Mouse (Mus musculus) neural tube, embryonic 12.5 days (tissue): Measurements from ENCODE around the gene Cdk5. TPM values are rescaled to one million over a fixed set of nuclear protein-coding genes. Genes with fewer than 3 reads are reported as not detected.
"Not testable (repeated sequence)": the region's sequence is repeated elsewhere in the genome, so short reads cannot be mapped to it uniquely, and the experiment has no call there.

Experiments used
- ATAC-seq: fragments of 200-750 bp; cut with Nextera tagmentation; 2 replicates; pipeline ENCODE4 v1.8.0; 2017; ENCODE audit warnings: low read depth, mild to moderate bottlenecking, moderate TSS enrichment, moderate library complexity; ENCODE audit not compliant: low FRiP score
- H3K27ac ChIP-seq: fragments of 300-500 bp; sonication (generic); 2 replicates; pipeline ENCODE4 v1.5.1; 2016
- H3K27me3 ChIP-seq: fragments of 300-500 bp; sonication (generic); replicated peaks from 2 replicates; pipeline ENCODE4 v1.6.1; 2016; ENCODE audit warnings: mild to moderate bottlenecking
- H3K36me3 ChIP-seq: fragments of 300-500 bp; sonication (generic); 2 replicates; pipeline ENCODE4 v1.6.1; 2016; ENCODE audit warnings: mild to moderate bottlenecking
- H3K4me1 ChIP-seq: fragments of 300-500 bp; sonication (generic); 2 replicates; pipeline ENCODE4 v1.6.1; 2016
- H3K4me2 ChIP-seq: fragments of 300-500 bp; sonication (generic); replicated peaks from 2 replicates; pipeline ENCODE4 v1.6.1; 2016; ENCODE audit warnings: mild to moderate bottlenecking
- H3K4me3 ChIP-seq: fragments of 300-500 bp; sonication (generic); 2 replicates; pipeline ENCODE4 v1.5.1; 2016
- H3K9ac ChIP-seq: fragments of 300-500 bp; sonication (generic); 2 replicates; pipeline ENCODE4 v1.6.1; 2016; ENCODE audit warnings: mild to moderate bottlenecking
- H3K9me3 ChIP-seq: fragments of 300-500 bp; sonication (generic); 2 replicates; pipeline ENCODE4 v1.6.1; 2016; ENCODE audit warnings: mild to moderate bottlenecking
- WGBS: fragments of 180-500 bp; shearing (Covaris S2); methylation state at CpG from one replicate; pipeline ENCODE4 v1.1.7; 2016; 5-methylcytosine and 5-hydroxymethylcytosine counted together
- polyA plus RNA-seq: library from polyadenylated mRNA; unstranded; fragments of >200 nt; fragmentation: Nextera tagmentation; extraction: Ambion mirVana; gene quantifications from 2 replicates; pipeline ENCODE4 v1.2.1, GENCODE M21; 2016

Cdk5 gene
- polyA plus RNA-seq, 1 experiment from 2014 or later: 79.2 TPM

DNA sequence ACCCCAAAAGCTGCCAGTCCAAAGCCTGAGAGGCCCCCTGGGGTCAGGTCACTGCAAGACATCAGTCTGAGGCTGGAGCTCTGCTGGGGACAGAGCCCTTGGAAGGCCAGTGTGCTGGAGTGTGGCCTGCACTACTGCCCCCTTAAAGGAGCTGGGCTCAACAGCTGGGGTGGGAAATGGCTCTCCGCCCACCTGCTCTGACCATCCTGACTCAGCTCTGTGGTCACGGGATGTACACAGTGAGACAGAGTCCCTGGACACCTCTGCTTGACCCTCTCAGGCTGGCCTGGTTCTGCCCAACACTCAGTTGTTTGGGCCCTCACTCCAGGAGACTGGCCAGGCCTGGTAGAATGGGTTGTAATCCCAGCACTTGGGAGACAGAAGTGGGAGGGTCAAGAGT lies 13.9 kb downstream of the Cdk5 start:
- 88% methylated on average over 2 of the region's 2 CpGs for WGBS
- Histone ChIP-seq H3K9ac (no peak overlapping the region), H3K4me2 (no peak overlapping the region), H3K4me3 (no peak overlapping the region), H3K9me3 (no peaks in the 10 kb centered on the region), H3K4me1 (no peaks in the 10 kb centered on the region), H3K27me3 (no peaks in the 10 kb centered on the region), H3K27ac (no peak overlapping the region), H3K36me3 (peaks cover 32% of the 10 kb centered on the region)
- ATAC-seq: no peak

DNA sequence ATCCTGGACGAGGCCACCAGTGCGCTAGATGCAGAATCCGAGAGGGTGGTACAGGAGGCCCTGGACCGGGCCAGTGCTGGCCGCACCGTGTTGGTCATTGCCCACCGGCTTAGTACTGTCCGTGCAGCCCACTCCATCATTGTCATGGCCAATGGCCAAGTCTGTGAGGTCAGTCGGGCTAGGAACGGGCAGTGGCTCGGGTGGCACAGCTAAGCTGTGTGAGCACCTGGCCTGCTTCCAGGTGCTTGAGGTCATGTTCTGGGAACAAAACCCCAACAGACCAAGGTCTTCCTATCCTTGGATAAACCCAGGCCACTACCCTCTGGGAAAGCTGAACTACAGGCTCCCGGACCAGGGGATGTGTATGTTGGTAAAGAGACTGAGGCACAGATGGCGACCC lies 14.7 kb downstream of the Cdk5 start:
- ATAC-seq: no peak
- no peak overlapping the region for H3K27ac ChIP-seq
- no peak overlapping the region for H3K9ac ChIP-seq
- H3K4me3 ChIP-seq: no peak overlapping the region
- H3K4me1 ChIP-seq: no peaks in the 10 kb centered on the region
- no peak overlapping the region for H3K4me2 ChIP-seq
- H3K27me3 ChIP-seq: no peaks in the 10 kb centered on the region
- peaks cover 35% of the 10 kb centered on the region for H3K36me3 ChIP-seq
- no peaks in the 10 kb centered on the region for H3K9me3 ChIP-seq
- 95% methylated on average over 13 of the region's 13 CpGs for WGBS

DNA sequence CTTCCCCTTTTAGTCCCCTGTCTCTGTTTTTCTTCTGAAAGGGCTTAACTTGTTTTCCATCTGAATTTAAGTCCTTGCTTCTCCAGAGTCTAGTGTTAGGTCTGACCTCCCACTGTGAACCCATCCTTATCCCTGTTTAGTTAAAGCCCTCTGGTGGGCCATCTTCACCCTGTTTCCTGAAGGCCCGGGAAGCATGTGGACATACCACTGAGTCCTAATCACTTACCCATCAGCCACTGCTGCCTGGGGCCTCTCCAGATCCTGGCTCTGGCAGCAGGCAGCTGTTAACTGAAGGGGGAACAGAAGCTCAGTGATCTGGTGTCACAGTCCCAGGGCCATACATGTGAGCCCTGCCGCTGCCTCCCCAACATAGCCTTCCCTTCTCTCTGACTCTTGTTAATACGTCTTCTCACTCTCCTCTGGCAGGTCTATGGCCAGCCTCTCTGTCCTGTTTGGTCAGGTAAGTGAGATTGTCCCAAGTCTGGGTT lies 17.9 kb downstream of the Cdk5 start:
- no peak for ATAC-seq
- H3K9me3 ChIP-seq: no peaks in the 10 kb centered on the region
- WGBS: 77% methylated on average over 3 of the region's 3 CpGs
- H3K4me1 ChIP-seq: no peaks in the 10 kb centered on the region
- H3K36me3 ChIP-seq: peaks cover 50% of the 10 kb centered on the region
- no peak overlapping the region for H3K9ac ChIP-seq
- no peak overlapping the region for H3K4me2 ChIP-seq
- no peak overlapping the region for H3K4me3 ChIP-seq
- H3K27me3 ChIP-seq: no peaks in the 10 kb centered on the region
- no peak overlapping the region for H3K27ac ChIP-seq

DNA sequence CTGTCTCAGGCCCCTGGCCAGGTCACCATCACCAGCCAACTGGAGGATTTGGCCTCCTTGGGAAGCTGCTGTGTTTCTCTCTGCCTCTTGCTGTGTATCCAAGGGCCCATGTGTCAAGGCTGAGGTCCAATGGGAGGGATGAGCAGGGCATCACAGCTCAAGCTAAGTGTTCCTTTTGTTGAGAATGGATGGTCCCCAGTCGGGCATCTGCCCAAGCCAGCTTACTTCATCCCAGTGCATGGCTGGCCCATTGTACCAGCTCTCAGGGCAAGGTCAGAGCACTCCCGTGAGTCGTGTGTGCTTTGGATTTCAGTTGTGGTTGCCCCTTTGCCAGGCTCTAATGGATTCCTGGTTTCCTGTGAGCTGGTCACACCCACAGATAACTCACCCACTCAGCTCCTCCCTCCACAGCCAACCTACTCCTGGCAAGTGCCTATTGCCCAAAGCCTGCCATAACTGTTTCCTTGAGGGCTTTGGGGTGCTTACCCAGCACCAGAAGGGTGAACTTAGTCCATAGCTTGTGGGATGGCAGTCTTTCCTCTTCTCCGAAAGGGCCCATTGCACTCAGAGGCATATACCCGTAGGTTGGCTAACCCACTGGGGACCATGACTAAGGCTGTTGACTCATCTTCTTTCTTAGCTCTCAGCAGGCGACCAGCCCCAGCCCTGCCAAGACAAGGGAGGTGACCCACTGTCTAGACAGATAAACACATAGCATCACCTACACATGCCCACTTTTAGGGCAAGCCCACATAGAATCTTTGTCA lies 18.6 kb downstream of the Cdk5 start:
- H3K4me1 ChIP-seq: no peaks in the 10 kb centered on the region
- H3K9me3 ChIP-seq: no peaks in the 10 kb centered on the region
- H3K27me3 ChIP-seq: no peaks in the 10 kb centered on the region
- H3K4me3 ChIP-seq: no peak overlapping the region
- H3K9ac ChIP-seq: no peak overlapping the region
- H3K4me2 ChIP-seq: no peak overlapping the region
- WGBS: 84% methylated on average over 6 of the region's 6 CpGs
- peaks cover 56% of the 10 kb centered on the region for H3K36me3 ChIP-seq
- H3K27ac ChIP-seq: no peak overlapping the region
- ATAC-seq: no peak

DNA sequence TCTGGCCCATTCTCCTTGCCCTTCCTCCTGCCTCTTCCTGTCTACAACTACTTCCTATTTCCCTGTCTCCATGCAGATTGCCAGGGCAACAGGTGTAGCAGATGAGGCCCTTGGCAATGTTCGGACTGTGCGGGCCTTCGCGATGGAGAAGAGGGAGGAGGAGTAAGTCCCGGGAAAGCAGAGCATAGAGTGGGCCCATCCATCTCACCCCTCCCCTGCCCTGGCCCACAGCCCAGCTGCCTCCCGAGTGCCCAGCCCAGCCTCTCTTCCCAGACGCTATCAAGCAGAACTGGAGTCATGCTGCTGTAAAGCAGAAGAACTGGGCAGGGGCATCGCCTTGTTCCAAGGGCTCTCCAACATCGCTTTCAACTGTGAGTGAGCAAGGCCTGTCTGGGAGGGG lies 21.4 kb downstream of the Cdk5 start:
- Histone ChIP-seq H3K9me3 (no peaks in the 10 kb centered on the region), H3K4me2 (no peak overlapping the region), H3K27me3 (no peaks in the 10 kb centered on the region), H3K9ac (no peak overlapping the region), H3K4me1 (no peaks in the 10 kb centered on the region), H3K36me3 (peaks cover 45% of the 10 kb centered on the region), H3K4me3 (no peak overlapping the region), H3K27ac (no peak overlapping the region)
- ATAC-seq: no peak
- 79% methylated on average over 9 of the region's 9 CpGs for WGBS

DNA sequence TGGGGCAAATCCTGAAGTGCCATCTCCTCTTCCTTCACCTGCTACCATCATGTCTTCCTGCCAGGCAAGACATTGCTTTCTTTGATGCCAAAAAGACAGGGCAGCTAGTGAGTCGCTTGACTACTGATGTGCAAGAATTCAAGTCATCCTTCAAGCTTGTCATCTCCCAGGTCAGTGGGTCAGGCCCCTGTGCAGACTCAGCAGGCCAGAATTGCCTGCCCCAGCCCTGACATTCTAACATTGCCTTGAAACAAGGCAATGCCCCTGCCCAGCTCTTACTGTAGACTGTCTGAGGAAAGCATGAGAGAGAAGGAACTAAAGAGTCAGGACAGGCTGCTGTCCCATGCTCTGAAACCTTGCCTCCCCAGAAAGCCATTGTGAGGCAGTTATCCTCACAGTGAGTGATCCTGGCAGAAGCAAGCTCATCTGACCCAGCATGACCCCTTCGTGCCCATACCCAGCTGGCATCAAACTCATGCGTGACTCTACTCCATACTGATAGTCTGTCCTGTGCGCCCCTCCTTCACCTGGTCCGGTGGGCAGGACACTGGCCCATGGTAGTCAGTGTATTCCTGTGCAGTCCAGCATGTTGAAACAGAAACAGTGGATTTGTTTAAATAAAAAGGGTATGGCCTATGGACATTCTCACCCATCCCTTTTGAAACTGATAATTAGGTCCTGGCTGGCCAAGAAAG lies 22.3 kb downstream of the Cdk5 start:
- 91% methylated on average over 5 of the region's 5 CpGs for WGBS

DNA sequence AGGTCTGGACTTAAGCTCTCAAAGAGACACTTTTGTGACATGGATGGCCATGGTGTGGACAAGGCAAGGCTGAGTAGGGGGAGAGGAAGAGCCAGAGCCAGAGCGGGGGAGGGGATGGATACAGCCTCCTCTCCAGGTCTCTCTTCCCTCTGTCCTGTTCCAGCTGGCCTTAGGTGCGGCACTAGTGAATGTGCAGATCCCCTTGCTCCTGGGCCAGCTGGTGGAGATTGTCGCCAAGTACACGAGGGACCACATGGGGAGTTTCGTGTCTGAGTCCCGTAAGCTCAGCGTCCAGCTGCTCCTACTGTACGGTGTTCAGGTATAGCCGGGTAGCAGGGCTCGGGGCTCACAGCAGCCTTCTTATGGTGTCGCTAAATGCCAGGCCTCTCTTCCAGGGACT lies 23.0 kb downstream of the Cdk5 start:
- Histone ChIP-seq H3K4me1 (no peaks in the 10 kb centered on the region), H3K27me3 (no peaks in the 10 kb centered on the region), H3K27ac (no peak overlapping the region), H3K36me3 (peaks cover 31% of the 10 kb centered on the region), H3K9me3 (no peaks in the 10 kb centered on the region), H3K4me3 (no peak overlapping the region), H3K4me2 (no peak overlapping the region), H3K9ac (no peak overlapping the region)
- 86% methylated on average over 11 of the region's 11 CpGs for WGBS
- ATAC-seq: no peak

More for the DNA sequence above, 22.3 kb downstream of the Cdk5 start:
- Histone ChIP-seq H3K9me3 (no peaks in the 10 kb centered on the region), H3K4me3 (no peak overlapping the region), H3K27me3 (no peaks in the 10 kb centered on the region), H3K9ac (no peak overlapping the region), H3K27ac (no peak overlapping the region), H3K4me1 (no peaks in the 10 kb centered on the region), H3K36me3 (peaks cover 36% of the 10 kb centered on the region), H3K4me2 (no peak overlapping the region)
- no peak for ATAC-seq

DNA sequence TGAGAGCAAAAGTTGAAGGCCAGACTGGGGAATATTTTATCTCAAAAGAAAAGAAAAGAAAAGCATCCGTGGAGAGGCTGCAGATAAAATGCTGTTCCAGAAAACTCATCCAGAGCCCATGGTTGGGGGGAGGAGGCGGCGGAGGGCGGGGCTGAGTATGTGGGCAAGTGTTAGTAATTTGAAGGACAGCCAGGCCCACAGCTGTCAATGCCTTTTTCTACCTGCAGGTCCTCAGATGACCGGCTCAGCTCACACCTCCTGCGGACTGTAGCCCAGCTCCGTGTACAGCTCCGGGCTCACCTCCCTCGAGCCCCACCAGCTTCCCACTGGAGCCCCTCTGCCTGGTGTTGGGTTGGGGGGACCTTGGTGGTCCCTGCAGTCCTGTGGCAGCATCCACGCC lies 23.6 kb downstream of the Cdk5 start:
- Histone ChIP-seq H3K9ac (no peak overlapping the region), H3K36me3 (peaks cover 26% of the 10 kb centered on the region), H3K4me3 (no peak overlapping the region), H3K27ac (no peak overlapping the region), H3K4me2 (no peak overlapping the region), H3K27me3 (no peaks in the 10 kb centered on the region), H3K4me1 (no peaks in the 10 kb centered on the region), H3K9me3 (no peaks in the 10 kb centered on the region)
- ATAC-seq: no peak
- WGBS: 87% methylated on average over 10 of the region's 10 CpGs

DNA sequence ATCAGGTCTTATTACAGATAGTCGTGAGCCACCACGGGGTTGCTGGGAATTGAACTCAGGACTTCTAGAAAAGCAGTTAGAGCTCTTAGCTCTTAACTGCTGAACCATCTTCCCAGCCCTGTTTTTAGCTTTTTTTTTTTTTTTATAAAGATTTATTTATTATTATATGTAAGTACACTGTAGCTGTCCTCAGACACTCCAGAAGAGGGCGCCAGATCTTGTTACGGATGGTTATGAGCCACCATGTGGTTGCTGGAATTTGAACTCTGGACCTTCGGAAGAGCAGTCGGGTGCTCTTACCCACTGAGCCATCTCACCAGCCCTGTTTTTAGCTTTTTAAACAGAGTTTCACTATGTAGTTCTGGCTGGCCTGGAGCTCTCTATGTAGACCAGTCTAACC lies 27.1 kb downstream of the Cdk5 start:
- ATAC-seq, H3K9ac ChIP-seq, H3K27ac ChIP-seq, H3K4me3 ChIP-seq, H3K9me3 ChIP-seq, H3K4me2 ChIP-seq, H3K27me3 ChIP-seq, H3K4me1 ChIP-seq: not testable (repeated sequence)
- peaks cover 14% of the 10 kb centered on the region for H3K36me3 ChIP-seq
- 89% methylated on average over 6 of the region's 6 CpGs for WGBS

DNA sequence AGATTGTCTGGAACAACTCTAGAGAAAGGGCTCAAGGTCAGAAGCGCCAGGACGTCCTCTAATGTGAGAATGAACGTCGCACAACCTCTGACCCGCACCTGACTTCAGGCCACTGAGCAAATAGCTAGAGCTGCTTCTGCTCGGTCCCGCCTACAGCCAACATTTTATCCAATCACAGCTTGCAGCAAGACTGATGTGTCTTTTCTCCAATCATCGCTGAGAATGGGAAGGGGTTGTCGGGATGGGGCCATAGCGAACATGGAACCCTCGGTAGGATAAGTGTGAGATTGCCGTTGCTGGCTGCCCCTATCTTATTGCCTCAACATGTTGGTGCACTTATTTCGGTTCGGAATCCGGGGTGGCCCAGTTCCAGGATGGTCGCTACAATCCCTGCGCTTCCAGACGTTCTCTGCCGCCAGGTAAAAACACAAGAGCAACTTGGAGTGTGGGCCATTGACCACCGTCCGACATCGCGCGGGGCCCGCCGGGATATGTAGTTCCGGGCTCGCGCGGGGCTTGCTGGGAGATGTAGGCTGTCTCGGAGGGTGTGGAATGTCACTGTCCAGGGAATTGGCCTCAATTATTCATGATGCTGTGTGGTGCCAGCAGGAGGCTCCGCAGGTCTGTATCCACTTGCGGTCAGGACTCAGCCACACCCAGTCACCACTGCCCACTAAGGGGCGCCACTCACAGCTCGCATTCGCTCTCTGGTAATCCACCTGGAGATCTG lies 29.0 kb downstream of the Cdk5 start:
- WGBS: 1% methylated on average over 36 of the region's 36 CpGs
- H3K27me3 ChIP-seq: no peaks in the 10 kb centered on the region
- peak overlapping the region; percentile 55 for H3K4me2 ChIP-seq
- H3K4me1 ChIP-seq: 0 out of 2 replicates have a peak, but pooled peaks cover 2% of the 10 kb centered on the region
- H3K4me3 ChIP-seq: peak overlapping the region; percentile 44
- peak; percentile 97 for ATAC-seq
- H3K36me3 ChIP-seq: no peaks in the 10 kb centered on the region
- peak overlapping the region; percentile 19; the same call in 1 of the 2 replicates for H3K9ac ChIP-seq
- no peaks in the 10 kb centered on the region for H3K9me3 ChIP-seq
- H3K27ac ChIP-seq: no peak overlapping the region

DNA sequence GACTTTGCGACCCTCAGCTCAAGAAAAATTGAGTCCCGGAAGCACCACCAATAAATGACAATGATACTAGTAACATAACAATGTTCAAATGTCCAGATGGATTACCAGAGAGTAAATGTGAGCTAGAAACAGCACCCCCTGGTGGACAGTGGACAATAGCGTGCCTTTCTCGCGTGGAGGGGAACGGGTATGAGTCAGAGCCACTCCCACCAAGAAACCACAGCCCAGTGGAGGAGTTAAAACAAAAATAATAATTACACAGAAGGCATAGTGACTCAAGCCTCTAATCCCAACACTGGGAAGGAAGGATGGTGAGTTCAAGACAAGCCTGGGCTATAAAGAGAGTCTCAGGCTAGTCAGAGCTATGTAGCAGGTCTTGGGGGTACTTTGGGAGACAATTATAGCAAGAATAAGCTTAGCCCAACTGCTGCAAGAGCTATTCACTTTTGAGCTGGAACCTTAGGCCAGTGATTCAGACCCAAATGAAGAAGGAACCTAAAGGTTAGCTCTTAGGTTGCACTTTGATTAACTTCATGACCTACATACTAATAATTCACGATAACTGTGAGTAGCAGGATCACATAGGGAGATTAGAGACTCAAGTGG lies 29.8 kb downstream of the Cdk5 start, which contains the start of gene Abcb8:
Abcb8 (plus strand) TSS at position 272 of the 606 bp plus-strand sequence.
- Histone ChIP-seq H3K27me3 (peaks cover 3% of the 10 kb centered on the region), H3K36me3 (no peaks in the 10 kb centered on the region), H3K4me3 (peak within 1 kb of the TSS; percentile 44), H3K4me2 (peak within 1 kb of the TSS; percentile 55), H3K27ac (no peak within 1 kb of the TSS), H3K4me1 (peaks cover 2% of the 10 kb centered on the region; the same call in 1 of the 2 replicates), H3K9me3 (no peaks in the 10 kb centered on the region), H3K9ac (peak within 1 kb of the TSS; percentile 19; the same call in 1 of the 2 replicates)
- no peak for ATAC-seq
- WGBS: 21% methylated on average over 7 of the region's 7 CpGs

DNA sequence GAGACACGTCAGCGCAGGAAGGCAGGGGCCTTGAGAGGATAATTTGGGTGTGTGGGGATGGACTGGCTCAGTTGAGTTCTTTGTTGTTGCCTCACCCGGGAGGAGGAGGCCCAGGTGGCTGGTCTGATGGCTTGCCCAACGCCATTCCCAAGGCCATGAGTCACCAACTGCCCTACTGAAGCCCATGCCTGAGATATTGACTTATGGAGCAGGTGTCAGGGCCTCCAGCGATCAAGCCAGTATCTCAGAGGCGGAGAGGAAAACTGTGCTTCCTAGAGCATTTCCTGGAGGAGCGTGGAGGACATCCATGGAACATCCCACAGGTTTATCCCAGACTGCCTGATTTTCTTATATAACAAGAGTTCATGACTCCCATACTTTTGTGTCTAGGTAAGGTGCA lies 30.6 kb downstream of the Cdk5 start:
- Histone ChIP-seq H3K36me3 (no peaks in the 10 kb centered on the region), H3K4me2 (no peak overlapping the region), H3K4me1 (peaks cover 10% of the 10 kb centered on the region), H3K9ac (no peak overlapping the region), H3K27ac (no peak overlapping the region), H3K4me3 (no peak overlapping the region), H3K27me3 (peaks cover 11% of the 10 kb centered on the region), H3K9me3 (no peaks in the 10 kb centered on the region)
- WGBS: 75% methylated on average over 7 of the region's 7 CpGs
- no peak for ATAC-seq
